Mouse (Mus musculus) liver, embryonic 16.5 days (tissue): ENCODE results near the gene Kri1. TPM values are rescaled to one million over a fixed set of nuclear protein-coding genes. Genes with fewer than 3 reads are reported as not detected.
A peak's percentile ranks its signal among the peaks of the same experiment; 100 is the strongest.

Experiments
- ATAC-seq: fragments of 200-750 bp; cut with Nextera tagmentation; 2 replicates; pipeline ENCODE4 v1.8.0; 2017; ENCODE audit warnings: low read depth, mild to moderate bottlenecking, moderate number of reproducible peaks, moderate library complexity
- H3K27ac ChIP-seq: fragments of 300-500 bp; sonication (generic); 2 replicates; pipeline ENCODE4 v1.5.1; 2014; ENCODE audit warnings: mild to moderate bottlenecking, low read length
- H3K27me3 ChIP-seq: fragments of 300-500 bp; sonication (generic); 2 replicates; pipeline ENCODE4 v1.6.1; 2014; ENCODE audit warnings: low read depth, low read length, mixed read lengths; ENCODE audit not compliant: control insufficient read depth, insufficient read depth
- H3K36me3 ChIP-seq: fragments of 300-500 bp; sonication (generic); 2 replicates; pipeline ENCODE4 v1.6.1; 2014; ENCODE audit warnings: mild to moderate bottlenecking; ENCODE audit not compliant: control insufficient read depth, insufficient read depth
- H3K4me1 ChIP-seq: fragments of 300-500 bp; sonication (generic); 2 replicates; pipeline ENCODE4 v1.6.1; 2014; ENCODE audit warnings: low read depth, low read length, mixed read lengths; ENCODE audit not compliant: control insufficient read depth
- H3K4me2 ChIP-seq: fragments of 300-500 bp; sonication (generic); 2 replicates; pipeline ENCODE4 v1.6.1; 2014; ENCODE audit warnings: low read depth, low read length, mixed read lengths
- H3K4me3 ChIP-seq: fragments of 300-500 bp; sonication (generic); 2 replicates; pipeline ENCODE4 v1.5.1; 2014; ENCODE audit warnings: low read depth, mild to moderate bottlenecking, low read length
- H3K9ac ChIP-seq: fragments of 300-500 bp; sonication (generic); 2 replicates; pipeline ENCODE4 v1.6.1; 2014; ENCODE audit warnings: low read depth, low read length
- H3K9me3 ChIP-seq: fragments of 300-500 bp; sonication (generic); replicated peaks from 2 replicates; pipeline ENCODE4 v1.6.1; 2016; ENCODE audit warnings: low read length; ENCODE audit not compliant: control insufficient read depth
- WGBS: fragments of 180-500 bp; shearing (Covaris S2); extraction: QIAGEN DNeasy Blood & Tissue Kit; methylation state at CpG from one replicate; pipeline ENCODE4 v1.1.7; 2014; ENCODE audit not compliant: insufficient replicate concordance; 5-methylcytosine and 5-hydroxymethylcytosine counted together
- polyA plus RNA-seq: library from polyadenylated mRNA; unstranded; fragments of >200 nt; fragmentation: Nextera tagmentation; extraction: Ambion mirVana; gene quantifications from 2 replicates; pipeline ENCODE4 v1.2.1, GENCODE M21; 2015

The Kri1 gene
- polyA plus RNA-seq, 1 experiment from 2014 or later: 8.1 TPM

DNA sequence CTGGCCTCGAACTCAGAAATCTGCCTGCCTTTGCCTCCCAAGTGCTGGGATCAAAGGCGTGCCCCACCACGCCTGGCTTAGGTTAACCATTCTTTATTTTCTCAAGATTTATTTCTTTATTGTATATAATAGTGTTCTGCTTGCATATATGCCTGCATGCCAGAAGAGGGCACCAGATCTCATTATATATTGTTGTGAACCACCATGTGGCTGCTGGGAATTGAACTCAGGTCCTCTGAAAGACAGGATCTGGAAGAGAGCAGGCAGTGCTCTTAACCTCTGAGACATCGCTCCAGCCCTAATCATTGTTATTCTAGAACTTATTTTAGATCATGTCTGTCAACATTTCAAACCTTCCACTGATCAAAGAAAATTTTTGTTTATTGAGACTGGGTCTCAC lies 31.7 kb upstream of the Kri1 start:
- no peaks in the 10 kb centered on the region for H3K27me3 ChIP-seq
- H3K4me2 ChIP-seq: no peak overlapping the region
- peaks cover 40% of the 10 kb centered on the region for H3K4me1 ChIP-seq
- no peak overlapping the region for H3K27ac ChIP-seq
- H3K4me3 ChIP-seq: no peak overlapping the region
- no peaks in the 10 kb centered on the region for H3K36me3 ChIP-seq
- WGBS: 80% methylated on average over 4 of the region's 4 CpGs
- ATAC-seq: no peak
- H3K9me3 ChIP-seq: no peaks in the 10 kb centered on the region
- no peak overlapping the region for H3K9ac ChIP-seq

DNA sequence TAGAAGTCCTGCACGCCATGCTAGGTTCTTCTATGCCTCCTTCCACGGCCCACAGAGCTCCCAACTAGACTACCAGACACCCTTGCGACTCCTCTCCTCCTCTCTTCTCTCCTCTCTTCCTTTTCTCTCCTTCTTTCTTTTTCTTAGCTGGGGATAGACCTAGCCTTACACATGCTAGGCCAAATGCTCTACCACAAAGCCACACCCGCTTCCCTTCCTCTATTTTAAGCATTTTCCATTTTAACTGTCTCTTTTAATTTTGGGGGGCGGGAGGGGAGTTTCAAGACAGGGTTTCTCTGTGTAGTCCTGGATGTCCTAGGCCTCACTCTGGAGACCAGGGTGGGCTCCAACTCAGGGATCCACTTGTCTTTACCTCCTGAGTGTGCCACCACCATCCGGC lies 31.0 kb upstream of the Kri1 start:
- H3K27ac ChIP-seq: peak overlapping the region; percentile 12; the same call in 1 of the 2 replicates
- WGBS: 63% methylated on average over 6 of the region's 6 CpGs
- no peak for ATAC-seq

DNA sequence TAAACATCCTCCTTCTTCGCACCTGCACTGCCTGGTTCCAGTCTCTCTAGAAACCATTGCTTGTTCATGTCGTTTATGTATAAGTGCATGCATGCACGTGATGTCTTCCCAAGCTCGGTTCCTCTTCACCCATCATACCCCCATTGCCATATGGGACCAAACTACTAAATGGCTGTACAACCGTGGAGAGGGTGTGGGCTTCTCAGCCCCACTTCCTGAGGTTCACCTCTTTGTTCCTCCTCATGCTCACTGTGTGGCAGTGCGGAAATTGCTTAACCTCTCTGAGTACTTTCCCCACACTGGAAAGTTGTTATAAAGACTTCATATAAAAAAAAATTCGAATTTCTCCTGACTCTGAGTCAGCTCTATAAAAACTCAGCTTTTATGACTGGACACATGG lies 28.9 kb upstream of the Kri1 start:
- Histone ChIP-seq H3K4me2 (no peak overlapping the region), H3K4me1 (peaks cover 41% of the 10 kb centered on the region), H3K9ac (no peak overlapping the region), H3K27ac (no peak overlapping the region), H3K4me3 (no peak overlapping the region), H3K36me3 (no peaks in the 10 kb centered on the region), H3K27me3 (peaks cover 12% of the 10 kb centered on the region), H3K9me3 (no peaks in the 10 kb centered on the region)
- no peak for ATAC-seq
- 45% methylated on average over 7 of the region's 7 CpGs for WGBS

More for the DNA sequence above, 31.0 kb upstream of the Kri1 start:
- no peaks in the 10 kb centered on the region for H3K27me3 ChIP-seq
- H3K9me3 ChIP-seq: no peaks in the 10 kb centered on the region
- H3K9ac ChIP-seq: no peak overlapping the region
- no peak overlapping the region for H3K4me2 ChIP-seq
- H3K36me3 ChIP-seq: no peaks in the 10 kb centered on the region
- no peak overlapping the region for H3K4me3 ChIP-seq
- H3K4me1 ChIP-seq: peaks cover 45% of the 10 kb centered on the region

DNA sequence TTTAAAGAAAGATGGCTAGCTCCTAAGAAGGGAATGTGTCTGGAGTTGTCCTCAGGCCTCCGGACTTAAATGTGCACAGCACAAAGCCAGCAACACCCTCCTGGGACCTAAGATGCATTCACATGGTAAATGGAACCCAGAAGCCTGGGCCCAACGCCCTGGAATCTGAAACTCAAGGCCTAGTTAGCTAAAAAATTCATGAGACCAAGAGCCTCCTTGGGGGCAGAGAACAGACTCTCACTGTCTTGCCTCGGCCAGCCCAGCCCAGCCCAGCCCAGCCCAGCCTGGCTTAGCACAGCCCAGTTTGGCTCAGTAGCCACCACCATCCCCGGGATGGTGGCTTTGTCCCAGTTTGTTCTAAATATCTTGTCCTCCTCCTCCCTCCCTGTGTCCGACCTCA lies 27.7 kb upstream of the Kri1 start:
- H3K36me3 ChIP-seq: no peaks in the 10 kb centered on the region
- H3K9ac ChIP-seq: no peak overlapping the region
- H3K9me3 ChIP-seq: no peaks in the 10 kb centered on the region
- WGBS: 46% methylated on average over 5 of the region's 5 CpGs
- no peak overlapping the region for H3K4me2 ChIP-seq
- H3K4me1 ChIP-seq: peaks cover 29% of the 10 kb centered on the region
- no peak overlapping the region for H3K27ac ChIP-seq
- ATAC-seq: no peak
- H3K4me3 ChIP-seq: no peak overlapping the region
- peaks cover 15% of the 10 kb centered on the region for H3K27me3 ChIP-seq

DNA sequence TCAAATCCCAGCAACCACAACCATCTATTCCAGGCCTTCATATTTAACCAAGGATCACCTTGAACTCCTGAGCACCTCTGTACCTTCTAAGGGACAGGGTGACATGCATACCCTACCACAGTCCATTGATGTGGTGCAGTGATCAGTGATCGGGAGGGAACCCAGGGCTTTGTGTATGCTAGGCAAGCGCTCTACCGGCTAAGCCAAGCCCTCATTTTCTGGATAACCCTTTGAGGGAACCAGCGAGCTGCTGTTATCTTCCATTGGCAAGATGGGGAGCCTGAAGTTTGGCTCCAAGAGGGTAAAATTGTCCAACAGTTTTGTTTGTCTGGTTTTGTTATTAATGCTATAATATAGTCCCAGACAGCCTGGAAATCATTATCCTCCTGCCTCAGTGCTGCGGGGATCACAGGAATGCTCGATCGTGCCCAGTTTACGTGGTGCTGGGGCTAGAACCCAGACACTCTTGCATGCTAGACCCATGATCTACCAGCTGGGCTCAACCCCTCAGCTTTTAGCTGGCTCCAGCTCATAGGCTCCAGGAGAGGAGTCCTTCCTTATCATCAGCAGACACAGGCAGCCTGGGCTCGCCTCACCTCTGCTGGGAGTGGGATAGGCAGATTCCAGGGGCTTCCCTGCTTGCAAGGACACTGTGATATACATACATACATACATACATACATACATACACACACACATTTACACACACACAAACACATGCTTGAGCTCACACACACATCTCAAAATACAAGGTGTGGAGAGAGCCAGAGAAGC lies 26.8 kb upstream of the Kri1 start:
- 50% methylated on average over 9 of the region's 9 CpGs for WGBS
- Histone ChIP-seq H3K9ac (no peak overlapping the region), H3K27ac (no peak overlapping the region), H3K27me3 (peaks cover 15% of the 10 kb centered on the region), H3K4me1 (peaks cover 25% of the 10 kb centered on the region), H3K36me3 (no peaks in the 10 kb centered on the region), H3K4me2 (no peak overlapping the region), H3K4me3 (no peak overlapping the region), H3K9me3 (no peaks in the 10 kb centered on the region)
- ATAC-seq: peak; percentile 64

DNA sequence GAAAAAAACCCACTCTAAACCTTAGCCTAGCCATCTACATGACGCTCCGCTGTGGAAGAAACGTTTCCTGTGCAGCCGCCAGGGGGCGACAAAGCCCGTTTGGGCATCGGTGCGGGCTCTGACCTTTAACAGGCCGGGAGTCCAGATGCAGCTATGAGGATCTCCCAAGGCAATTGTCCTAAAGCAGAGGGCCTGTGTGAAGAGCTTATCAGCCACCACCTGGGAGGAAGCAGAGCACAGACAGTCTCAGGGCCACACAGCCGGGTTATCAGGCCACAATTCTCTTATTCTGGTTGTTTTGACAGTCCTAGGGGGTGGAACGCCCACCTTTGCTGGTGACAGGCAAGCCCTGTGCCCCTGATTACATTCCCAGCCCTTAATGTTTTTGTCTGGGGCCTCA lies 25.6 kb upstream of the Kri1 start:
- Histone ChIP-seq H3K4me3 (no peak overlapping the region), H3K36me3 (no peaks in the 10 kb centered on the region), H3K4me2 (no peak overlapping the region), H3K4me1 (peaks cover 22% of the 10 kb centered on the region), H3K27me3 (peaks cover 15% of the 10 kb centered on the region), H3K9ac (no peak overlapping the region), H3K9me3 (no peaks in the 10 kb centered on the region), H3K27ac (no peak overlapping the region)
- 4% methylated on average over 11 of the region's 11 CpGs for WGBS
- ATAC-seq: peak; percentile 86

DNA sequence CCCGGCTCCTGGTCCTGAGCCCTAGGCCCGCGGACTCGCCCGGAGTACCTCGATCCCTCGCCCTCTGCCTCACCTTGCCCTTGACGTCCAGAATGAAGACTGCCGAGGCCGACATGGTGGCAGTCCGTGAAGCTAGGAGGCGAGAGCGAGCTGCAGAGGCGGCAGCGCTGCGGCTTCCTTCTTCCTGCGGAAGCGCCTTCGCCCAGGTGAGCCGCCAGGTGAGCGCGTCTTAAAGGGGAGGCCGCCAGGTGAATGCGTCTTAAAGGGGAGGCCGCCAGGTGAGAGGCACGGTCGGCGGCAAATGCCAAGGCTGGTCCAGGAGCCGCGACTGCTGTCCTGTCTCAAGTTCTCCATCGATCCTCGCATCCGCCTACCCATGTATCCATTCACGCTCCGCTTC lies 24.4 kb upstream of the Kri1 start, which contains the start of gene Ap1m2:
Gene Ap1m2 (minus strand): TSS at position 204 of the 400 bp plus-strand sequence.
- peaks cover 22% of the 10 kb centered on the region for H3K4me1 ChIP-seq
- WGBS: 22% methylated on average over 33 of the region's 35 CpGs
- no peak within 1 kb of the TSS for H3K4me2 ChIP-seq
- H3K36me3 ChIP-seq: no peaks in the 10 kb centered on the region
- no peak for ATAC-seq
- H3K9ac ChIP-seq: no peak within 1 kb of the TSS
- H3K27ac ChIP-seq: no peak within 1 kb of the TSS
- H3K4me3 ChIP-seq: no peak within 1 kb of the TSS
- H3K27me3 ChIP-seq: peaks cover 15% of the 10 kb centered on the region
- H3K9me3 ChIP-seq: no peaks in the 10 kb centered on the region

DNA sequence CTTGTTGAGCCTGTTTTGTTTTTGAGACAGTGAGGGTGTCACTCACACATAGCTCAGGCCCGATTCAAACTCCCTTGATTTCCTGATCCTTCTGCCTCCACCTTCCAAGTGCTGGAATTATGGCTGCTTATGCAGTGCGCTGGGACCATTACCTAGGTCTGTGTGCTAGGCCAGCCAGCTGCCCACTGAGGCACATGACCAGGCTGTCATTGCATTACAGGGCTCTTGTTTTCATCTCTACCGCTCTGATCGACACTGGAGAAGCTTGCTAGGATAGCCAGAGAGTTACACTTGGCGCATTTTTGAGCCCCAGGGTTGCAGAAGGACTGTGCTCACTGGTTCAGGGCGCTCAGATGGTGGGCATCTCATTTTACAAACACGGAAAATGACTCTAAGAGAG lies 23.9 kb upstream of the Kri1 start:
- 48% methylated on average over 7 of the region's 7 CpGs for WGBS
- H3K9me3 ChIP-seq: no peaks in the 10 kb centered on the region
- H3K4me1 ChIP-seq: peaks cover 22% of the 10 kb centered on the region
- ATAC-seq: no peak
- H3K36me3 ChIP-seq: no peaks in the 10 kb centered on the region
- H3K4me2 ChIP-seq: no peak overlapping the region
- no peak overlapping the region for H3K4me3 ChIP-seq
- no peak overlapping the region for H3K9ac ChIP-seq
- peaks cover 15% of the 10 kb centered on the region for H3K27me3 ChIP-seq
- H3K27ac ChIP-seq: no peak overlapping the region

DNA sequence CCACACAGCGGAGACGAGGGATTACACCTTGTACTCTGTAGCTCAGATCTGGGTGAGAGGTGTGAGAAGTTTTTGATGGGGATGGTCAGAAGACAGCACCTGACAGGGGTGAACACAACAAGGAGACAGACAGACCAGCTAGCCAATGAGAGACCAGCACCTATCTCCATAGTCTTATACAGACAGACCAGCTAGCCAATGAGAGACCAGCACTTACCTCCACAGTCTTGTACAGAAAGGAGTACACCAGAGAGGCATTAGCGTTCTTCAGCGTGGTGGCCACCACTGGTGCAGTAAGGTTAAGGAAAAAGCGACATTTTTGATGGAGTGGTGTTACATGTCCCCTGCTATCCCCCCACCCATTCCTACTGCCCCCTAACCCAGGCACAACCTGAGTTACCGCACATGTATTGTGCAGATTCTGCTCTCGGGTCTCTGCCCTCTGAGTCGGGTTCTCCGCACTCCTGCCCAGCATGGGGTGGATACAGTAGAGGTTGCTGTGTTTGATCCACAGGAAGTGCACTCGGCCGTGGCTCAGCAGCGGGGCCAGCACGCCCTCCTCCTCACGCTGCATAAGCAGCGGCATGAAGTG lies 21.5 kb upstream of the Kri1 start:
- no peak overlapping the region for H3K9ac ChIP-seq
- no peak overlapping the region for H3K4me3 ChIP-seq
- H3K27me3 ChIP-seq: peaks cover 15% of the 10 kb centered on the region
- H3K27ac ChIP-seq: no peak overlapping the region
- no peak overlapping the region for H3K4me2 ChIP-seq
- peaks cover 6% of the 10 kb centered on the region for H3K4me1 ChIP-seq
- no peak for ATAC-seq
- H3K9me3 ChIP-seq: no peaks in the 10 kb centered on the region
- H3K36me3 ChIP-seq: no peaks in the 10 kb centered on the region
- WGBS: 64% methylated on average over 15 of the region's 15 CpGs
